Mouse (Mus musculus) gastrocnemius, postnatal 36 days (tissue): ENCODE results near the gene Kcnj10. TPM values are rescaled to one million over a fixed set of nuclear protein-coding genes. Genes with fewer than 3 reads are reported as not detected.

ENCODE experiments used
- DNase-seq, 2 experiments: peaks; one replicate each; pipeline ENCODE4 v3.0.0; 2022
- intact Hi-C: fragments of 180-260 bp; cut with DNase I; formaldehyde crosslinking; loops from one replicate; pipeline ENCODE4 v1.15.1; 2025
- total RNA-seq, 2 experiments: library from RNA; stranded (reverse); gene quantifications; 2 replicates each; pipeline ENCODE4 v1.2.3; 2021

Kcnj10 gene
- total RNA-seq, 2 experiments from 2014 or later: not detected

DNA sequence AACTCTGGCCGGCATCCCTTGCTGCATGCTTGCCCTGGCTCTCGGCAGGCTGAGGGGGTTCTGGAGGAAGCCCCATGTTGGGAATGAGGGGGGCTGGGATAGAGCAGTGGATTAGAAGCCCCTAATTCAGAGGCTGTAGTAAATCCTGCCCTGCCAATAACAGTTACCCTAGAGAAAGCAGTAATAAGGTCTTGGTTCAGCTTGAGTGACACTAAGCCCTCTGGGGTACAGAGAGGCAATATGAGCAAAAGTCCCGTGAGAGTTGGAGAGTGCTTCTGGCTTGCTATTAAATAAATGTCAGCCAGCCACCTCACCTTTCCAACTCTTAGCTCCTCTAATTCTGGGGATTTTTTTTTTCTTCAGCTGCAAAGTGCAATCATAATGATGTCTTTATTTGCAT lies 14.3 kb downstream of the Kcnj10 start:
- DNase-seq: no peak
- intact Hi-C loops: loop anchor here (2.0 to 5.0 kb wide), 2 partner anchors 29 to 308 kb away; no protein-coding TSS in a partner anchor

- peak; percentile 25 to 49 for DNase-seq
- intact Hi-C loops: loop anchor here (2.0 to 5.0 kb wide), 2 partner anchors 239 to 310 kb away; no protein-coding TSS in a partner anchor
Observed at GRCm38 (mm10) chr1:172357550-172357949, 16.5 kb downstream of the Kcnj10 start.

- intact Hi-C loops: loop anchor here (5.0 kb wide), 1 partner anchor 311 kb away; no protein-coding TSS in a partner anchor
Observed at GRCm38 (mm10) chr1:172358341-172358740, 17.3 kb downstream of the Kcnj10 start.

DNA sequence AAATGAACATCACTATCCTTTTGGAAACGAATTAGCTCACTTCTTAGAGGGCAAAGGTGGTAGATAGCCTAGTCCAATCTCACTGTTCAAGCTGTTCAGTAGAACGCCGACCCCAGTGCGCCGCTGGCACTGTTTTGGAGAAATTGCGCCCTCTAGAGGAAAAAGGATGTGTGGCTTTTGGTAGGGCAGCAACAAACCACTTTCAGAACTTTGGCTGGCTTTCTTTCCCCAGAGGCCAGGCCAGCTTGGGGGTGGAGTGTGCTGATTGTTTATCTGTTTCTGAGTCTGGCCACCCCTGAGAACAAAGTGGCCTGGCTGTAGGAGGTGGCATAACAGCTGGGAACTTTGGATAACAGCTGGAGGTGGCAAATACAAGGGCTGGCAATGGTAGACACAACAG lies 23.7 kb downstream of the Kcnj10 start:
- intact Hi-C loops: no loop called here
- peak in 1 of 2 experiments; percentile 26 for DNase-seq

More at GRCm38 (mm10) chr1:172358341-172358740, 17.3 kb downstream of the Kcnj10 start:
- no peak for DNase-seq

DNA sequence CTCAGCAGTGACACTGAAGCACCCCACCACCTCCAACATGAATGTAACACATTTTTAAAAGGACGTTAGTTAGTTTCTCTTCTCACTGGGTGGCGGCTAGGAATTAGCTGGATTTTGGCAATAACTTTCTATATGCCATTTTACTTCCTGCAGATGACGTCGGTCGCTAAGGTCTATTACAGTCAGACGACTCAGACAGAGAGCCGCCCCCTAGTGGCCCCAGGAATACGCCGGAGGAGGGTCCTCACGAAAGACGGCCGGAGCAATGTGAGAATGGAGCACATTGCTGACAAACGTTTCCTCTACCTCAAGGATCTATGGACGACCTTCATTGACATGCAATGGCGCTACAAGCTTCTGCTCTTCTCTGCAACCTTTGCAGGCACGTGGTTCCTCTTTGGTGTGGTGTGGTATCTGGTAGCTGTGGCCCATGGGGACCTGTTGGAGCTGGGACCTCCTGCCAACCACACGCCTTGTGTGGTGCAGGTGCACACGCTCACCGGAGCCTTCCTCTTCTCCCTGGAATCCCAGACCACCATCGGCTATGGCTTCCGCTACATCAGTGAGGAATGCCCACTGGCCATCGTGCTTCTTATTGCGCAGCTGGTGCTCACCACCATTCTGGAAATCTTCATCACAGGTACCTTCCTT lies 27.9 kb downstream of the Kcnj10 start:
- intact Hi-C loops: no loop called here
- peak in 1 of 2 experiments; percentile 16 for DNase-seq

- peak; percentile 95 to 96 for DNase-seq
- intact Hi-C loops: no loop called here
Observed at GRCm38 (mm10) chr1:172376198-172376667, 35.2 kb downstream of the Kcnj10 start, which contains the start of gene Pigm. Gene Pigm, plus strand, starts transcription at chr1:172376546.

DNA sequence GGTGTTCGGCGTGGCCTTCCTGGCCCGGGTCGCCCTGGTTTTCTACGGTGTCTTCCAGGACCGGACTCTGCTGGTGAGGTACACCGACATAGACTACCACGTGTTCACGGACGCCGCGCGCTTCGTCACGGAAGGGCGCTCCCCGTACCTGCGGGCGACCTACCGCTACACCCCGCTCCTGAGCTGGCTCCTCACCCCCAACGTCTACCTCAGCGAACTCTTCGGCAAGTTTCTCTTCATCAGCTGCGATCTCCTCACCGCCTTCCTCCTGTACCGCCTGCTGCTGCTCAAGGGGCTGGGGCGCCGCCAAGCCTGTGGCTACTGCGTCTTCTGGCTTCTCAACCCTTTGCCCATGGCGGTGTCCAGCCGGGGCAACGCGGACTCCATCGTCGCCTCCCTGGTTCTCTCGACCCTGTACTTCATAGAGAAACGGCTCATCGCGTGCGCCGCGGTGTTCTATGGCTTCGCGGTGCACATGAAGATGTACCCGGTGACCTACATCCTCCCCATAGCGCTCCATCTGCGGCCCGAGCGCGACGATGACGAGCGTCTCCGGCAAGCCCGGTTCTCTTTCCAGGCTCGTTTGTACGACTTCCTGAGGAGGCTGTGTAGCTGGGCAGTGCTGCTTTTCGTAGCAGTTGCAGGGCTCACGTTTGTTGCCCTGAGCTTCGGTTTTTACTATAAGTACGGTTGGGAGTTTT lies 35.9 kb downstream of the Kcnj10 start:
- DNase-seq: peak in 1 of 2 experiments; percentile 17
- intact Hi-C loops: no loop called here

DNA sequence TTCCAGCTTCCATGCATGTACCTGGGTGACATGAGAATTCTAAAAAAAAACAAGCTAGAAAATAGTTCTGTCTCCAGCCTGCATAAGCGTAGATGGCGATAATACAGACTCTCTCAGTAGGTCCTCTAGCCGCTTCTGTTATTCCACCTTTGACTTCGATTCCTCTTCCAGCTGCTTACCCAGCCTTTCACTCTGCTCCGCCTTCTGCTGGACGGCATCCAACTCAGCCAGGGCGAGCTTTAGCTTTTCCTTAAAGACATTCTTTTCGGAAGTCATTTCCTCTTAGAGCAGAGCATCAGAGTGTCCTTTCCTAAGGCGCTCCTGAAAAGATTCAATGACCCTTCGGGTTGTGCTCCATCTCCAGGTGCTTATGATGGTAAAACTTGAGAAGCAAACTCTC lies 39.1 kb downstream of the Kcnj10 start:
- intact Hi-C loops: no loop called here
- DNase-seq: peak in 1 of 2 experiments; percentile 17

DNA sequence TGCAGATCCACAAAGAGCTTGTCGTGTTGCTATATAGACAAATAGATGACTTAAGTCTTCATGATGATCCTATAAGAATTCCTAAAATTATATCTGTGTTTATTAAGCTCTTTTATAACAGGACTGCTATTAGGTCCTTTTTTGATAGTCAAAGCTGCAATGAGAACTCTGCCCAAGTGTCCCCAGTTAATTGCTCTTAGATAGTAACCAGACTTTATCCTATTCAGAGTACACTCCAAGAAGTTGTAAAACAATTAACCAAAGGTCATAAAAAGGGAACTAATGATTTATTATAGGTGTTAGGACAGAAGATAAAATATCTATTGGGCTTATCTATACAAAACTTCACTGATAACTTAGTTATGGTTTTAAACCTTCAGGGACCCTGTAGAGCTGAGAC lies 41.1 kb downstream of the Kcnj10 start:
- DNase-seq: no peak
- intact Hi-C loops: no loop called here

DNA sequence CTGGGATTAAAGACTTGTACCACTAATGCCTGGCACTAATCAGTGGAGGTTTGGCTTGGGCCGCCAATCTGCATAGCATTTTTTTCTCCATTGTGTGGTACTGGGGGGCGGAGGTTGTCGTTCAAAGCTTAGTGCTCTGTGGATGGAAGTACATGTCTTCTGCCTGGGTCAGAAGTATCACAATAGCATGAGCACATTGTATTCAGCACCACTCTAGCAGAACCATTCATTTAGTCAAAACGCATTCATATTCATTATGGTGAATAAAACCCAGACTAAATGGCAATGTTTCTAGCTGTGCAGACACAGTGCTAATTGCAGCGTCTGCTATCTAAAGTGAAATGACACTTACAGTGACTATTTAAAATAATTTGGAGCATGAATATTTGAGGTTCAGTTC lies 46.2 kb downstream of the Kcnj10 start:
- no peak for DNase-seq
- intact Hi-C loops: no loop called here

GRCm38 (mm10) chr1:172390769-172391168 lies 49.8 kb downstream of the Kcnj10 start:
- DNase-seq: no peak
- intact Hi-C loops: no loop called here

- intact Hi-C loops: no loop called here
- no peak for DNase-seq
Observed at GRCm38 (mm10) chr1:172391807-172392581, 51.0 kb downstream of the Kcnj10 start.

GRCm38 (mm10) chr1:172392643-172393170 lies 51.7 kb downstream of the Kcnj10 start:
- intact Hi-C loops: no loop called here
- no peak for DNase-seq

DNA sequence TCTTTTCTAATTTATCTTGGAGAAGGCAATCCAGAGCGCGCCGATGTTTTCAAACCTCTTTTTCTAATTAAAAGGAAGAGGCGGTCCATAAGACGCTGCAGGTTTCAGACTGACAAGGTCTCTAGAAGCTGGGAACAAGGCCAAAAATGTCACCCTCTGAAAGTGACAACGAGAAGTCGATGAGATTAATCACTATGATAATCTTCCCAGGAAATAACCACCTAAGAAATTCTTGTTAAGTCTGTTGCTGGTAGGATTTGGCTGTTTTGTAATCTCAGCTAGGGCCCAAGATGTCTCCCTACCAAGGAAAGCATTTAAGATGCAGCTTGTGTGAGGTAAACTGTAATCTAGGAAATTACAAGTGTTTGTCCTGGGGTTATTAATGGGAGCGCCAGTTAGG lies 52.7 kb downstream of the Kcnj10 start:
- DNase-seq: no peak
- intact Hi-C loops: no loop called here

DNA sequence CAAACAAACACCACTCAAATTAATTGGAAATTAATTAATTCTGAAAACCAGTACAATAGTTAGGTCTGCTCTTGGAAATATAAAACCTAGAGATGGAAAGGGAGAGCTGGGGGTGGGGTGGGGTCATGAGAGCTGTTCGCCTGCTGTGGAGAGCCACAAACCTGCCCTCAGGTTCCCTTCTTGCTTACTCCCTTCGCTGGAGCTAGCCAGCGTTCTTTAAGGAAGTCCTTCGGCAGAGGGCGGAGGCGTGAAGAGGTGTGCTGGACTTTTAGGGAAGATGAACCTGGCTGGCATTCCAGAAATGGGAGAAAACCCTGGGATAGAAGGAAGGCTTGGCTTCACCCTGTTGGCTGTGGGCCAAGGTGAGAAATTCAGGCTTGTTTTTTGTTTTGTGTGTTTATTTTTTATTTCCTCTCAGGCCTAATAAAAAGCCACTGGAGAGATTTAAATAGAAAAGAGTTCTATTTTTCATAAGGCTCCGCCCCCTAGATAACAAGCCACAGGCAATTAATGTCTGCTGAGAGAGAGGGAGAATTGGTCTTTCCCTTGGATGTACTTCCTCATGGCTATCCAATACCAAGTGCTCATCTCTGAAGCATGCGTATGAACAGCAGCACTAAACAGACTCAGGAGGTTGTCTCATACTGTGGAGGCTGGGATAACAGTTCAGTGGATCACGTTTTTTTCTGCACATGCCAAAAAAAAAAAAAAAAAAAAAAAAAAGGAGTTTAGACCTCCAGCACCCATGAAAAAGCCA lies 56.2 kb downstream of the Kcnj10 start:
- DNase-seq: no peak
- intact Hi-C loops: no loop called here

DNA sequence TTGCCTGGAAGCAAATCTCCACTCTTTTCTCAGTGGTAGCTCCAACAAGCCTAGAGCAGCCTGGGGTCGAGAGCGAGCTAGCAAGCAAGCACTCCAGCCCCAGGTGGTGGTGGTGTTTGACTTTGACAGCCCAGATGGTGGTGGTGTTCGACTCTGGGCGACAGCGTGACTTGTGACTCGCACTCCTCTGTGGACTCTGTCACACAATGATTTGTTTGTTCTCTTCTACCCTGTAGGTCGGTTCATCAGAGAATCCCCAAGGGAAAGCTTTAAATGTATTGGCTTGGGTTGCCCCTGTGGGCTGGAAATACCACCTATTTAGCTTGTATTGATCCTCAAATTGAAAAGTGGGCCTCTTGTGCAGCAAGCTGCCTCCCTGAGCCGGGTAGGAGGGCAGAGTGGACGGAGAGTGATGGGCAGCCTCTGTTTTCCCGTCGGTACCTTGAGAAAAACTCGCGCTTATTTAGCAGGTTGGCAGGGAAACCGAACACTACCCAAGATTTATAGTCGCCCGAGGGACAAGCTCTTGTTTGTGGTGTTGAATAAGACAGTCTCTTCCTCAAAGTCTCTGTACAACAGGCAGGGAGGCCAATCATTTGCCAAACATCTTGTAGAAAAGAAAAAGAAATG lies 65.2 kb downstream of the Kcnj10 start:
- intact Hi-C loops: no loop called here
- no peak for DNase-seq

- no peak for DNase-seq
Observed at GRCm38 (mm10) chr1:172408996-172409395, 68.0 kb downstream of the Kcnj10 start.

DNA sequence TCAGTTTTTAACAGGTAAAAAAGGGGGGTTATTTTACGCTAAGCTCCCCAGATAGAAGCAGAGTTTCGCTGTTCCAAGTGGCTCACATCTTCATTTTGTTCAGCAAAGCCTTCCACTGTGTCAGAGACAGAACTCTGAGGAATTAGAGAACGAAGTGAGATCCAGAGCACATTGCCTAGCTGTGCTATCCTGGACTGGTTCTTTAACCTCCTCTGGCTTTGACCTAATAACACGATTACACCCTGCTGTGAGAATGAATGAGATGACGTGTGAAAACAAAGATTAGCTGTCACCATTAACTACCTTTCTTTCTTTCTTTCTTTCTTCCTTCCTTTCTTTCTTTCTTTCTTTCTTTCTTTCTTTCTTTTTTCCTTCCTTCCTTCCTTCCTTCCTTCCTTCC lies 68.4 kb downstream of the Kcnj10 start:
- no peak for DNase-seq
- intact Hi-C loops: no loop called here

More at GRCm38 (mm10) chr1:172408996-172409395, 68.0 kb downstream of the Kcnj10 start:
- intact Hi-C loops: no loop called here

- intact Hi-C loops: loop anchor here (10.0 kb wide), 2 partner anchors 224 to 984 kb away; partner anchors contain the start of gene Dusp23
- DNase-seq: peak; percentile 40 to 47
Observed at GRCm38 (mm10) chr1:172410806-172411205, 69.8 kb downstream of the Kcnj10 start.
